Mouse (Mus musculus): ENCODE results near the gene Inka2. TPM values are rescaled to one million over a fixed set of nuclear protein-coding genes. Genes with fewer than 3 reads are reported as not detected.

The Inka2 gene
- total RNA-seq, 2 experiments from 2014 or later: 2.9 to 4.5 TPM

- Histone ChIP-seq H3K27ac (peak overlapping the region; percentile 92), H3K4me3 (peak overlapping the region; percentile 18)
- intact Hi-C loops (cut with DNase I): no loop called here
- peak; percentile 41 for DNase-seq
- TF ChIP-seq CTCF (IDR thresholded peaks at IDR 0.05): no peak
Measured at GRCm38 (mm10) chr3:105701399-105701798, 3.0 kb upstream of the Inka2 start.

GRCm38 (mm10) chr3:105703571-105703970, 828 bp upstream of the Inka2 start:
- intact Hi-C loops (cut with DNase I): loop anchor here (2.0 kb wide), 1 partner anchor 15 kb away; no protein-coding TSS in a partner anchor
- no peak for DNase-seq

GRCm38 (mm10) chr3:105705061-105705549, 706 bp downstream of the Inka2 start:
- intact Hi-C loops (cut with DNase I): loop anchor here (1.0 kb wide), 1 partner anchor 9 kb away; no protein-coding TSS in a partner anchor
- Histone ChIP-seq H3K27ac (peak overlapping the region; percentile 92), H3K4me3 (peak overlapping the region; percentile 81)
- DNase-seq: peak; percentile 90
- no peak for TF ChIP-seq CTCF (IDR thresholded peaks at IDR 0.05)

More at GRCm38 (mm10) chr3:105703571-105703970, 828 bp upstream of the Inka2 start:
- no peak for TF ChIP-seq CTCF (IDR thresholded peaks at IDR 0.05)
- peak overlapping the region; percentile 81 for H3K4me3 ChIP-seq
- H3K27ac ChIP-seq: peak overlapping the region; percentile 92

- DNase-seq: no peak
Measured at GRCm38 (mm10) chr3:105705561-105705960, 1.2 kb downstream of the Inka2 start.

GRCm38 (mm10) chr3:105706366-105707020, 2.1 kb downstream of the Inka2 start:
- TF ChIP-seq CTCF (IDR thresholded peaks at IDR 0.05): no peak
- Histone ChIP-seq H3K4me3 (peak overlapping the region; percentile 81), H3K27ac (peak overlapping the region; percentile 92)
- peak; percentile 38 for DNase-seq
- intact Hi-C loops (cut with DNase I): no loop called here

More at GRCm38 (mm10) chr3:105705561-105705960, 1.2 kb downstream of the Inka2 start:
- H3K27ac ChIP-seq: peak overlapping the region; percentile 92
- intact Hi-C loops (cut with DNase I): loop anchor here (1.0 kb wide), 1 partner anchor 9 kb away; no protein-coding TSS in a partner anchor
- TF ChIP-seq CTCF (IDR thresholded peaks at IDR 0.05): no peak
- peak overlapping the region; percentile 81 for H3K4me3 ChIP-seq

- Histone ChIP-seq H3K4me3 (peak overlapping the region; percentile 41), H3K27ac (peak overlapping the region; percentile 92)
- intact Hi-C loops (cut with DNase I): no loop called here
- TF ChIP-seq CTCF (IDR thresholded peaks at IDR 0.05): no peak
- DNase-seq: no peak
Measured at GRCm38 (mm10) chr3:105707590-105707989, 3.2 kb downstream of the Inka2 start.

GRCm38 (mm10) chr3:105710246-105710645, 5.8 kb downstream of the Inka2 start:
- Histone ChIP-seq H3K4me3 (no peak overlapping the region), H3K27ac (peak overlapping the region; percentile 93)
- no peak for TF ChIP-seq CTCF (IDR thresholded peaks at IDR 0.05)
- peak; percentile 36 for DNase-seq
- intact Hi-C loops (cut with DNase I): no loop called here

GRCm38 (mm10) chr3:105711741-105712140, 7.3 kb downstream of the Inka2 start:
- peak; percentile 83 for DNase-seq
- Histone ChIP-seq H3K27ac (peak overlapping the region; percentile 93), H3K4me3 (no peak overlapping the region)
- intact Hi-C loops (cut with DNase I): no loop called here
- no peak for TF ChIP-seq CTCF (IDR thresholded peaks at IDR 0.05)

- Histone ChIP-seq H3K4me3 (no peak overlapping the region), H3K27ac (peak overlapping the region; percentile 93)
- no peak for DNase-seq
- TF ChIP-seq CTCF (IDR thresholded peaks at IDR 0.05): no peak
- intact Hi-C loops (cut with DNase I): no loop called here
Measured at GRCm38 (mm10) chr3:105712827-105713226, 8.4 kb downstream of the Inka2 start.

GRCm38 (mm10) chr3:105714091-105714819, 9.9 kb downstream of the Inka2 start:
- DNase-seq: peak; percentile 79
- TF ChIP-seq CTCF (IDR thresholded peaks at IDR 0.05): no peak
- intact Hi-C loops (cut with DNase I): loop anchor here (1.0 kb wide), 1 partner anchor 9 kb away; no protein-coding TSS in a partner anchor
- H3K4me3 ChIP-seq: peak overlapping the region; percentile 54
- H3K27ac ChIP-seq: peak overlapping the region; percentile 93

- Histone ChIP-seq H3K4me3 (no peak overlapping the region), H3K27ac (peak overlapping the region; percentile 93)
- no peak for DNase-seq
- no peak for TF ChIP-seq CTCF (IDR thresholded peaks at IDR 0.05)
- intact Hi-C loops (cut with DNase I): loop anchor here (1.0 kb wide), 1 partner anchor 9 kb away; no protein-coding TSS in a partner anchor
Measured at GRCm38 (mm10) chr3:105714820-105715167, 10.4 kb downstream of the Inka2 start.

GRCm38 (mm10) chr3:105716353-105717000, 12.1 kb downstream of the Inka2 start:
- no peak for TF ChIP-seq CTCF (IDR thresholded peaks at IDR 0.05)
- peak; percentile 56 for DNase-seq
- Histone ChIP-seq H3K4me3 (peak overlapping the region; percentile 9; the same call in 1 of the 2 replicates), H3K27ac (peak overlapping the region; percentile 93)
- intact Hi-C loops (cut with DNase I): no loop called here

All from gastrocnemius, adult 2 months (tissue).